Mouse (Mus musculus): Measurements from ENCODE around the gene Dstn. TPM values are rescaled to one million over a fixed set of nuclear protein-coding genes. Genes with fewer than 3 reads are reported as not detected.

Dstn gene
- total and polyA plus RNA-seq, 2 experiments from 2014 or later = 244 to 413 TPM

- Histone ChIP-seq H3K4me2 (ENCODE audit: low read depth, low read length, poor library complexity, severe bottlenecking) (no peak overlapping the region), H3K4me3 (ENCODE audit: low read depth, low read length) (no peak overlapping the region), H3K9me3 (ENCODE audit: low read length) (no peaks in the 10 kb centered on the region), H3K36me3 (ENCODE audit: insufficient read depth, low read length) (no peaks in the 10 kb centered on the region), H3K9ac (replicated peaks; ENCODE audit: low read length, poor library complexity, severe bottlenecking) (no peak overlapping the region), H3K27me3 (ENCODE audit: insufficient read depth, low read length) (no peaks in the 10 kb centered on the region), H3K27ac (ENCODE audit: low read depth, low read length) (no peak overlapping the region), H3K4me1 (ENCODE audit: insufficient read depth, low read length) (no peaks in the 10 kb centered on the region)
- ATAC-seq (ENCODE audit: low FRiP score) = no peak
- DNase-seq (ENCODE audit: low spot score) = no peak
- TF ChIP-seq CTCF (IDR thresholded peaks at IDR 0.05) = no peak
- WGBS = 92% methylated on average over 8 of the region's 8 CpGs
These were observed 19.3 kb downstream of the Dstn start for GRCm38 (mm10) chr2:143934439-143934838.

GRCm38 (mm10) chr2:143937861-143938260 is 22.7 kb downstream of the Dstn start:
- Histone ChIP-seq H3K27ac (ENCODE audit: low read depth, low read length) (no peak overlapping the region), H3K4me3 (ENCODE audit: low read depth, low read length) (no peak overlapping the region), H3K4me2 (ENCODE audit: low read depth, low read length, poor library complexity, severe bottlenecking) (no peak overlapping the region), H3K9ac (replicated peaks; ENCODE audit: low read length, poor library complexity, severe bottlenecking) (no peak overlapping the region), H3K9me3 (ENCODE audit: low read length) (no peaks in the 10 kb centered on the region), H3K4me1 (ENCODE audit: insufficient read depth, low read length) (no peaks in the 10 kb centered on the region), H3K27me3 (ENCODE audit: insufficient read depth, low read length) (no peaks in the 10 kb centered on the region), H3K36me3 (ENCODE audit: insufficient read depth, low read length) (0 out of 2 replicates have a peak, but pooled peaks cover 11% of the 10 kb centered on the region)
- TF ChIP-seq CTCF (IDR thresholded peaks at IDR 0.05) = no peak
- DNase-seq (ENCODE audit: low spot score) (no peak), ATAC-seq (ENCODE audit: low FRiP score) (no peak)
- 65% methylated on average over 2 of the region's 2 CpGs for WGBS

GRCm38 (mm10) chr2:143940406-143940805 is 25.3 kb downstream of the Dstn start:
- H3K4me1 ChIP-seq (ENCODE audit: insufficient read depth, low read length) = no peaks in the 10 kb centered on the region
- TF ChIP-seq CTCF (IDR thresholded peaks at IDR 0.05) = no peak

GRCm38 (mm10) chr2:143944796-143945195 is 29.7 kb downstream of the Dstn start:
- H3K9ac ChIP-seq (replicated peaks; ENCODE audit: low read length, poor library complexity, severe bottlenecking) = no peak overlapping the region
- no peak overlapping the region for H3K27ac ChIP-seq (ENCODE audit: low read depth, low read length)
- no peak for TF ChIP-seq CTCF (IDR thresholded peaks at IDR 0.05)
- H3K4me2 ChIP-seq (ENCODE audit: low read depth, low read length, poor library complexity, severe bottlenecking) = no peak overlapping the region
- H3K36me3 ChIP-seq (ENCODE audit: insufficient read depth, low read length) = peaks cover 44% of the 10 kb centered on the region
- DNase-seq (ENCODE audit: low spot score) (no peak), ATAC-seq (ENCODE audit: low FRiP score) (peak; percentile 20; the same call in 1 of the 2 replicates)
- WGBS = 98% methylated on average over 3 of the region's 3 CpGs
- no peaks in the 10 kb centered on the region for H3K4me1 ChIP-seq (ENCODE audit: insufficient read depth, low read length)
- H3K27me3 ChIP-seq (ENCODE audit: insufficient read depth, low read length) = no peaks in the 10 kb centered on the region
- H3K9me3 ChIP-seq (ENCODE audit: low read length) = no peaks in the 10 kb centered on the region
- H3K4me3 ChIP-seq (ENCODE audit: low read depth, low read length) = no peak overlapping the region

More at GRCm38 (mm10) chr2:143940406-143940805, 25.3 kb downstream of the Dstn start:
- no peak overlapping the region for H3K27ac ChIP-seq (ENCODE audit: low read depth, low read length)
- no peaks in the 10 kb centered on the region for H3K27me3 ChIP-seq (ENCODE audit: insufficient read depth, low read length)
- ATAC-seq (ENCODE audit: low FRiP score) = no peak
- DNase-seq (ENCODE audit: low spot score) = no peak
- peaks cover 18% of the 10 kb centered on the region; the same call in 1 of the 2 replicates for H3K36me3 ChIP-seq (ENCODE audit: insufficient read depth, low read length)
- no peaks in the 10 kb centered on the region for H3K9me3 ChIP-seq (ENCODE audit: low read length)
- 89% methylated on average over 5 of the region's 5 CpGs for WGBS
- no peak overlapping the region for H3K4me3 ChIP-seq (ENCODE audit: low read depth, low read length)
- no peak overlapping the region for H3K4me2 ChIP-seq (ENCODE audit: low read depth, low read length, poor library complexity, severe bottlenecking)
- H3K9ac ChIP-seq (replicated peaks; ENCODE audit: low read length, poor library complexity, severe bottlenecking) = no peak overlapping the region

GRCm38 (mm10) chr2:143945466-143946075 is 30.5 kb downstream of the Dstn start:
- H3K36me3 ChIP-seq (ENCODE audit: insufficient read depth, low read length) = peaks cover 46% of the 10 kb centered on the region
- H3K4me3 ChIP-seq (ENCODE audit: low read depth, low read length) = no peak overlapping the region
- H3K4me1 ChIP-seq (ENCODE audit: insufficient read depth, low read length) = no peaks in the 10 kb centered on the region
- DNase-seq (ENCODE audit: low spot score) (no peak), ATAC-seq (ENCODE audit: low FRiP score) (no peak)
- H3K27ac ChIP-seq (ENCODE audit: low read depth, low read length) = no peak overlapping the region
- TF ChIP-seq CTCF (IDR thresholded peaks at IDR 0.05) = peak; percentile 45
- no peaks in the 10 kb centered on the region for H3K9me3 ChIP-seq (ENCODE audit: low read length)
- no peaks in the 10 kb centered on the region for H3K27me3 ChIP-seq (ENCODE audit: insufficient read depth, low read length)
- no peak overlapping the region for H3K4me2 ChIP-seq (ENCODE audit: low read depth, low read length, poor library complexity, severe bottlenecking)
- whole genome bisulfite sequencing = 92% methylated on average over 7 of the region's 7 CpGs
- H3K9ac ChIP-seq (replicated peaks; ENCODE audit: low read length, poor library complexity, severe bottlenecking) = no peak overlapping the region

GRCm38 (mm10) chr2:143946399-143946798 is 31.3 kb downstream of the Dstn start:
- no peak for ATAC-seq (ENCODE audit: low FRiP score)
- whole genome bisulfite sequencing = 92% methylated on average over 2 of the region's 2 CpGs
- Histone ChIP-seq H3K4me3 (ENCODE audit: low read depth, low read length) (no peak overlapping the region), H3K9me3 (ENCODE audit: low read length) (no peaks in the 10 kb centered on the region), H3K4me2 (ENCODE audit: low read depth, low read length, poor library complexity, severe bottlenecking) (no peak overlapping the region), H3K27ac (ENCODE audit: low read depth, low read length) (no peak overlapping the region), H3K27me3 (ENCODE audit: insufficient read depth, low read length) (no peaks in the 10 kb centered on the region), H3K4me1 (ENCODE audit: insufficient read depth, low read length) (no peaks in the 10 kb centered on the region), H3K36me3 (ENCODE audit: insufficient read depth, low read length) (peaks cover 50% of the 10 kb centered on the region), H3K9ac (replicated peaks; ENCODE audit: low read length, poor library complexity, severe bottlenecking) (no peak overlapping the region)
- no peak for DNase-seq (ENCODE audit: low spot score)
- TF ChIP-seq CTCF (IDR thresholded peaks at IDR 0.05) = no peak
